Mouse (Mus musculus): ENCODE results near the gene Fbxo39. TPM values are rescaled to one million over a fixed set of nuclear protein-coding genes. Genes with fewer than 3 reads are reported as not detected.
A peak's percentile ranks its signal among the peaks of the same experiment; 100 is the strongest.

Gene Fbxo39
- polyA plus RNA-seq (2012; ENCODE audit: insufficient read depth, insufficient read length, missing spikeins) = 0.47 TPM in 1 of 2 replicates, not detected in the other

- TF ChIP-seq POLR2A (IDR thresholded peaks at IDR 0.05; ENCODE audit: borderline replicate concordance, low read depth, low read length) = no peak
- TF ChIP-seq CTCF (IDR thresholded peaks at IDR 0.05; ENCODE audit: low read depth, low read length) = no peak
- Histone ChIP-seq H3K27ac (ENCODE audit: insufficient read depth, low read depth, low read length) (no peak within 1 kb of the TSS), H3K4me1 (ENCODE audit: control insufficient read depth, insufficient read depth, low read length) (no peaks in the 10 kb centered on the region), H3K4me3 (ENCODE audit: insufficient read depth, low read length) (no peak within 1 kb of the TSS)
Measured at GRCm38 (mm10) chr11:72314151-72314895, at the start of gene Fbxo39. Gene Fbxo39, plus strand, starts transcription at chr11:72314444.

GRCm38 (mm10) chr11:72265483-72265882 is 48.8 kb upstream of the Fbxo39 start:
- no peak for TF ChIP-seq POLR2A (IDR thresholded peaks at IDR 0.05; ENCODE audit: borderline replicate concordance, low read depth, low read length)
- TF ChIP-seq CTCF (IDR thresholded peaks at IDR 0.05; ENCODE audit: low read depth, low read length) = no peak
- no peak overlapping the region for H3K4me3 ChIP-seq (ENCODE audit: insufficient read depth, low read length)
- H3K27ac ChIP-seq (ENCODE audit: insufficient read depth, low read depth, low read length) = no peak overlapping the region

DNA sequence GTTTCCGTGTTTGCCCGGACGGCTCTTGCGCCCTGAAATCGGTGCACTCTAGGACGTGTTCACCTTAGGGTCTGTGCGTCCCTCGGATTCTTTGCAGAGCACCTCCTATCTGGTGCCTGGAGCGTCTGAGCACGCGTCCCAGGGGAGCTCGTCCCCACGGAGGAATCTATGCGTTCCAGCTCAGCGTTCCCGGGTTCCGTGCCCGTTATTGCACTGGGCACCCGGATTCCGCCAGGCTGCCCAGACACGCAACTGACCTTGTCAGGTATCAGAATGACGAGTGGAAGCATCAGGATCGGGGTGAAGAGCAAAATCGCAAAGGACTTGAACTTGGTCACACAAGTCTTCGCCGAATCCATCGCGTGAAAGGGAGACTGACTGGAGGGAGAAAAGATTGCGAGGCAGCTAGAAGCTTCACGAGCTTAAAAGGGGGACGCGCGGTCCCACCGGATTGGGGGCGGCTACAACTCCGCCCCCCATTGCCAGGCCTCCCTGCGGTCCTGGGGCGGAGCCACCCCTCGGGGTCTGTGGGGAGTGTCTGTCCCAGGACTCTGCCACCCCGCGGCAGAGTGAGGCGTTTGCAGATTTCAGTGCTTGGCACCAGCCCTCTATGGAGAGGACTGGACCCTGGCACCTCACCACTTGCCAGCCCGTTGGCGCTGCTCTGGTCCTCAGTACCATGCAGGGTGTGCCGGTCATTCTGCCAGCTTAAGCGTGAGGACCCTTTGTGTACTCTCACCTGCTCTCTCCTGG is 47.9 kb upstream of the Fbxo39 start:
- Histone ChIP-seq H3K4me1 (ENCODE audit: control insufficient read depth, insufficient read depth, low read length) (peaks cover 2% of the 10 kb centered on the region), H3K27ac (ENCODE audit: insufficient read depth, low read depth, low read length) (no peak overlapping the region), H3K4me3 (ENCODE audit: insufficient read depth, low read length) (peak overlapping the region; percentile 26)
- TF ChIP-seq POLR2A (IDR thresholded peaks at IDR 0.05; ENCODE audit: borderline replicate concordance, low read depth, low read length) = no peak
- 0 out of 2 replicates have a peak, but pooled peaks have one; percentile 15 for TF ChIP-seq CTCF (IDR thresholded peaks at IDR 0.05; ENCODE audit: low read depth, low read length)

More at GRCm38 (mm10) chr11:72265483-72265882, 48.8 kb upstream of the Fbxo39 start:
- peaks cover 2% of the 10 kb centered on the region for H3K4me1 ChIP-seq (ENCODE audit: control insufficient read depth, insufficient read depth, low read length)

GRCm38 (mm10) chr11:72266960-72267560 is 47.2 kb upstream of the Fbxo39 start, which contains the start of gene Slc13a5:
Gene Slc13a5, minus strand, starts transcription at chr11:72267222.
- TF ChIP-seq POLR2A (IDR thresholded peaks at IDR 0.05; ENCODE audit: borderline replicate concordance, low read depth, low read length) = no peak
- no peak for TF ChIP-seq CTCF (IDR thresholded peaks at IDR 0.05; ENCODE audit: low read depth, low read length)
- Histone ChIP-seq H3K4me1 (ENCODE audit: control insufficient read depth, insufficient read depth, low read length) (peaks cover 2% of the 10 kb centered on the region), H3K27ac (ENCODE audit: insufficient read depth, low read depth, low read length) (no peak within 1 kb of the TSS), H3K4me3 (ENCODE audit: insufficient read depth, low read length) (peak within 1 kb of the TSS; percentile 26)

- Histone ChIP-seq H3K27ac (ENCODE audit: insufficient read depth, low read depth, low read length) (no peak overlapping the region), H3K4me3 (ENCODE audit: insufficient read depth, low read length) (no peak overlapping the region), H3K4me1 (ENCODE audit: control insufficient read depth, insufficient read depth, low read length) (peaks cover under 1% of the 10 kb centered on the region)
- no peak for TF ChIP-seq POLR2A (IDR thresholded peaks at IDR 0.05; ENCODE audit: borderline replicate concordance, low read depth, low read length)
- TF ChIP-seq CTCF (IDR thresholded peaks at IDR 0.05; ENCODE audit: low read depth, low read length) = no peak
Measured at GRCm38 (mm10) chr11:72271761-72272160, 42.5 kb upstream of the Fbxo39 start.

DNA sequence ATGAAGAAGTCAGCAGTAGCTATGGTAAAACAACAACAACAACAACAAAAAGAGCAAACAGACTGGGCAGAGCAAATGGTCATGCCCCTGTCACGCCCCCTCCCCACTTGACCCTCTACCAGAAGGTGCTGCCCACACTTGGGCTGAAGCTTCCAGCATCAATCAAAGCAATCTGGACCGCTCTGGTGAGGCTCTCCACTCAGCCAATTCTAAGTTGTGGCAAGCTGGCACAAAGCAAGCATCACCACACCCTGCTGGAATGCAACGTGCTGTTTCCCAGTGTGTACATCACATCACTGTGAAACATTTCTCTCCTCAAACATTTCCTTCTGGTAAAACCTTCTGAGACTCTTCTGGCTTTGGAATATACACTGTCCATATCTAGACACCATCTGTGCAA is 40.9 kb upstream of the Fbxo39 start:
- H3K27ac ChIP-seq (ENCODE audit: insufficient read depth, low read depth, low read length) = no peak overlapping the region
- TF ChIP-seq POLR2A (IDR thresholded peaks at IDR 0.05; ENCODE audit: borderline replicate concordance, low read depth, low read length) (no peak), CTCF (IDR thresholded peaks at IDR 0.05; ENCODE audit: low read depth, low read length) (no peak)
- no peak overlapping the region for H3K4me3 ChIP-seq (ENCODE audit: insufficient read depth, low read length)
- H3K4me1 ChIP-seq (ENCODE audit: control insufficient read depth, insufficient read depth, low read length) = no peaks in the 10 kb centered on the region

DNA sequence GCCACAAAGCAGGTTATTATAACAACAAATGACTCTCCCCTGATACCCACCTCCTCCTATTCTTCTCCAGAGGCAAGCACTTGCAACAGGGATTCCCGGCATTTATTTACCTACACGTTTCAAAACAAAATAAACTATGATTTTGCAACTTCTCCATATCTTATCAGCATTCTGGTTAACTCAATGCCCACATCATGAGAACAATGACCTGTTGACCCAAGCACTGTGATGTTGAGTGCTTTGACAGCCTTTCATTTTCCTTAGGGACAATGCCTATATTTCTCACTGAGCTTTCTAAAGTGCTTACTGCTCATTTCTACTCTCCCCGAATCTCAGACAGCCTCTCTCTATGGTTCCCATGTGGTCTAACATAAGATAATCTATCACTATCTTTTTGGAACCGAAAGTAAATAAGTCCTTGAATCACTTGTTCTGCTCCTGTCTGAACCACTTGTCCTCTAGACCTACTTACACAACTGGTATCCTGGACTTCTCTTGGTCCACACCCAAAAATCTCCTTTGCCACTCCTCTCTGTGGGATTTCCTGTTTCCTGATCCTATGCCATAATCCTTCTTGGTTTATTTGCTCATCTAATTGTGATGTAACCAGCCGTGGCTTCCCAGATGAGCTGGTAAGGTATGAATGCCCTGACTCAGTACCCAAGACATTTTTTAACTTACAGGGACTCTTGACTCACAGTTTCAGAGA is 32.9 kb upstream of the Fbxo39 start:
- TF ChIP-seq POLR2A (IDR thresholded peaks at IDR 0.05; ENCODE audit: borderline replicate concordance, low read depth, low read length) (no peak), CTCF (IDR thresholded peaks at IDR 0.05; ENCODE audit: low read depth, low read length) (no peak)
- no peak overlapping the region for H3K27ac ChIP-seq (ENCODE audit: insufficient read depth, low read depth, low read length)
- H3K4me1 ChIP-seq (ENCODE audit: control insufficient read depth, insufficient read depth, low read length) = no peaks in the 10 kb centered on the region
- H3K4me3 ChIP-seq (ENCODE audit: insufficient read depth, low read length) = no peak overlapping the region

DNA sequence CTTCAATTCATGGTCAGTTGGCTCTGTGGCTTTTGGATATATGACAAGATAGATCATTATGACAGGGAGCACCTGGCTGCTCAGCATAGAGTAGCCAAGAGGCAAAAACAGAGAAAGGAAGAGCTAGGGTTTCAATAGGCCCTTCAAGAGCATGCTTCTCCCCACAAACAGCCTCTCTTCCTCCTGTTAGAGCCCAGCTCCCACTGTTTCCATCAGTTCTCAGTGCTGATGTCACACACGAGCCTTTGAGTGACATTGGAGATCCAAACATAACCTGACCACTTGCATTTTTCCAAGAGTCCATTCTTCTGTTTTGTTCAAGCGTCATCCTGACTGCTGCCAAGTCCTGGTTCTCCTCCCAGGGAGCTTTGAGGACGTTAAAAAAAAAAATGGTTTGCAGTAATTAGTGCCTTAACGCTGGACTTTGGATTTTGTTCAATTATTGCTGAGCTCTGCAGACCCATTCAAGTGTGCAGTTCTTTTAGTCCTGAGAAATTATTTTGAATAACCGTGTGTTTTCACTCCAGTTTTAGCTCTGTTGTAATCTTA is 32.3 kb upstream of the Fbxo39 start:
- Histone ChIP-seq H3K4me3 (ENCODE audit: insufficient read depth, low read length) (no peak overlapping the region), H3K27ac (ENCODE audit: insufficient read depth, low read depth, low read length) (no peak overlapping the region), H3K4me1 (ENCODE audit: control insufficient read depth, insufficient read depth, low read length) (no peaks in the 10 kb centered on the region)
- TF ChIP-seq CTCF (IDR thresholded peaks at IDR 0.05; ENCODE audit: low read depth, low read length) (no peak), POLR2A (IDR thresholded peaks at IDR 0.05; ENCODE audit: borderline replicate concordance, low read depth, low read length) (no peak)
